Mouse (Mus musculus): ENCODE measurements around the gene Olfr71. TPM values are rescaled to one million over a fixed set of nuclear protein-coding genes. Genes with fewer than 3 reads are reported as not detected.

The Olfr71 gene
- polyA plus RNA-seq, 1 experiment from 2014 or later, result not detected

GRCm38 (mm10) chr4:43732171-43732570 lies 22.1 kb upstream of the Olfr71 start:
- Histone ChIP-seq H3K9ac (ENCODE audit: low read depth, low read length) (no peak overlapping the region), H3K9me3 (ENCODE audit: control insufficient read depth, low read length) (no peaks in the 10 kb centered on the region), H3K36me3 (ENCODE audit: control insufficient read depth, insufficient read depth, low read length) (no peaks in the 10 kb centered on the region), H3K4me2 (replicated peaks; ENCODE audit: low read depth, low read length) (no peak overlapping the region), H3K4me3 (ENCODE audit: low read depth, low read length) (no peak overlapping the region), H3K4me1 (replicated peaks; ENCODE audit: control insufficient read depth, insufficient read depth, low read length) (no peaks in the 10 kb centered on the region), H3K27ac (ENCODE audit: low read depth, low read length) (no peak overlapping the region), H3K27me3 (ENCODE audit: control insufficient read depth, insufficient read depth, low read length) (no peaks in the 10 kb centered on the region)
- ATAC-seq (ENCODE audit: low FRiP score), result no peak
- WGBS, result 35% methylated on average over 1 of the region's 1 CpGs
- no peak for DNase-seq (ENCODE audit: low spot score)

- Histone ChIP-seq H3K36me3 (ENCODE audit: control insufficient read depth, insufficient read depth, low read length) (no peaks in the 10 kb centered on the region), H3K4me3 (ENCODE audit: low read depth, low read length) (no peak overlapping the region), H3K9ac (ENCODE audit: low read depth, low read length) (no peak overlapping the region), H3K4me2 (replicated peaks; ENCODE audit: low read depth, low read length) (no peak overlapping the region), H3K4me1 (replicated peaks; ENCODE audit: control insufficient read depth, insufficient read depth, low read length) (no peaks in the 10 kb centered on the region), H3K9me3 (ENCODE audit: control insufficient read depth, low read length) (no peaks in the 10 kb centered on the region), H3K27ac (ENCODE audit: low read depth, low read length) (no peak overlapping the region), H3K27me3 (ENCODE audit: control insufficient read depth, insufficient read depth, low read length) (no peaks in the 10 kb centered on the region)
- DNase-seq (ENCODE audit: low spot score) (no peak), ATAC-seq (ENCODE audit: low FRiP score) (no peak)
- WGBS, result 64% methylated on average over 21 of the region's 21 CpGs
Measured at GRCm38 (mm10) chr4:43730750-43731297, 20.8 kb upstream of the Olfr71 start.

- H3K9ac ChIP-seq (ENCODE audit: low read depth, low read length), result no peak within 1 kb of the TSS
- no peak within 1 kb of the TSS for H3K4me2 ChIP-seq (replicated peaks; ENCODE audit: low read depth, low read length)
- no peak within 1 kb of the TSS for H3K27ac ChIP-seq (ENCODE audit: low read depth, low read length)
- H3K4me1 ChIP-seq (replicated peaks; ENCODE audit: control insufficient read depth, insufficient read depth, low read length), result no peaks in the 10 kb centered on the region
- WGBS, result 67% methylated on average over 14 of the region's 14 CpGs
- ATAC-seq (ENCODE audit: low FRiP score) (no peak), DNase-seq (ENCODE audit: low spot score) (no peak)
- H3K9me3 ChIP-seq (ENCODE audit: control insufficient read depth, low read length), result no peaks in the 10 kb centered on the region
- no peaks in the 10 kb centered on the region for H3K36me3 ChIP-seq (ENCODE audit: control insufficient read depth, insufficient read depth, low read length)
- H3K27me3 ChIP-seq (ENCODE audit: control insufficient read depth, insufficient read depth, low read length), result no peaks in the 10 kb centered on the region
- no peak within 1 kb of the TSS for H3K4me3 ChIP-seq (ENCODE audit: low read depth, low read length)
Measured at GRCm38 (mm10) chr4:43729794-43730550, 19.9 kb upstream of the Olfr71 start, which contains the start of gene Spaar. Gene Spaar, plus strand, starts transcription at chr4:43730034.

GRCm38 (mm10) chr4:43729126-43729525 lies 19.1 kb upstream of the Olfr71 start:
- ATAC-seq (ENCODE audit: low FRiP score), result no peak
- WGBS, result 89% methylated on average over 3 of the region's 3 CpGs
- no peak for DNase-seq (ENCODE audit: low spot score)
- Histone ChIP-seq H3K36me3 (ENCODE audit: control insufficient read depth, insufficient read depth, low read length) (no peaks in the 10 kb centered on the region), H3K27me3 (ENCODE audit: control insufficient read depth, insufficient read depth, low read length) (no peaks in the 10 kb centered on the region), H3K27ac (ENCODE audit: low read depth, low read length) (no peak overlapping the region), H3K9ac (ENCODE audit: low read depth, low read length) (no peak overlapping the region), H3K4me2 (replicated peaks; ENCODE audit: low read depth, low read length) (no peak overlapping the region), H3K4me1 (replicated peaks; ENCODE audit: control insufficient read depth, insufficient read depth, low read length) (no peaks in the 10 kb centered on the region), H3K4me3 (ENCODE audit: low read depth, low read length) (no peak overlapping the region), H3K9me3 (ENCODE audit: control insufficient read depth, low read length) (no peaks in the 10 kb centered on the region)

GRCm38 (mm10) chr4:43728576-43728954 lies 18.5 kb upstream of the Olfr71 start:
- H3K4me1 ChIP-seq (replicated peaks; ENCODE audit: control insufficient read depth, insufficient read depth, low read length), result no peaks in the 10 kb centered on the region
- no peak overlapping the region for H3K4me2 ChIP-seq (replicated peaks; ENCODE audit: low read depth, low read length)
- DNase-seq (ENCODE audit: low spot score) (no peak), ATAC-seq (ENCODE audit: low FRiP score) (no peak)
- no peaks in the 10 kb centered on the region for H3K27me3 ChIP-seq (ENCODE audit: control insufficient read depth, insufficient read depth, low read length)
- WGBS, result 61% methylated on average over 5 of the region's 5 CpGs
- no peak overlapping the region for H3K4me3 ChIP-seq (ENCODE audit: low read depth, low read length)
- no peaks in the 10 kb centered on the region for H3K9me3 ChIP-seq (ENCODE audit: control insufficient read depth, low read length)
- no peaks in the 10 kb centered on the region for H3K36me3 ChIP-seq (ENCODE audit: control insufficient read depth, insufficient read depth, low read length)
- H3K9ac ChIP-seq (ENCODE audit: low read depth, low read length), result no peak overlapping the region
- H3K27ac ChIP-seq (ENCODE audit: low read depth, low read length), result no peak overlapping the region

GRCm38 (mm10) chr4:43727718-43728575 lies 17.9 kb upstream of the Olfr71 start:
- H3K36me3 ChIP-seq (ENCODE audit: control insufficient read depth, insufficient read depth, low read length), result no peaks in the 10 kb centered on the region
- no peaks in the 10 kb centered on the region for H3K27me3 ChIP-seq (ENCODE audit: control insufficient read depth, insufficient read depth, low read length)
- H3K4me3 ChIP-seq (ENCODE audit: low read depth, low read length), result no peak overlapping the region
- H3K9ac ChIP-seq (ENCODE audit: low read depth, low read length), result no peak overlapping the region
- no peak overlapping the region for H3K27ac ChIP-seq (ENCODE audit: low read depth, low read length)
- no peak overlapping the region for H3K4me2 ChIP-seq (replicated peaks; ENCODE audit: low read depth, low read length)
- no peaks in the 10 kb centered on the region for H3K9me3 ChIP-seq (ENCODE audit: control insufficient read depth, low read length)
- no peaks in the 10 kb centered on the region for H3K4me1 ChIP-seq (replicated peaks; ENCODE audit: control insufficient read depth, insufficient read depth, low read length)
- DNase-seq (ENCODE audit: low spot score), result no peak
- 77% methylated on average over 7 of the region's 7 CpGs for WGBS
- ATAC-seq (ENCODE audit: low FRiP score), result no peak

- Histone ChIP-seq H3K36me3 (ENCODE audit: control insufficient read depth, insufficient read depth, low read length) (no peaks in the 10 kb centered on the region), H3K4me2 (replicated peaks; ENCODE audit: low read depth, low read length) (no peak within 1 kb of the TSS), H3K9ac (ENCODE audit: low read depth, low read length) (no peak within 1 kb of the TSS), H3K4me3 (ENCODE audit: low read depth, low read length) (no peak within 1 kb of the TSS), H3K4me1 (replicated peaks; ENCODE audit: control insufficient read depth, insufficient read depth, low read length) (no peaks in the 10 kb centered on the region), H3K27me3 (ENCODE audit: control insufficient read depth, insufficient read depth, low read length) (no peaks in the 10 kb centered on the region), H3K27ac (ENCODE audit: low read depth, low read length) (no peak within 1 kb of the TSS), H3K9me3 (ENCODE audit: control insufficient read depth, low read length) (no peaks in the 10 kb centered on the region)
- no peak for ATAC-seq (ENCODE audit: low FRiP score)
- DNase-seq (ENCODE audit: low spot score), result no peak
- WGBS, result 57% methylated on average over 3 of the region's 3 CpGs
Measured at GRCm38 (mm10) chr4:43726995-43727394, 16.9 kb upstream of the Olfr71 start, which contains the start of gene Hrct1. Gene Hrct1, plus strand, starts transcription at chr4:43727188.

- Histone ChIP-seq H3K4me1 (replicated peaks; ENCODE audit: control insufficient read depth, insufficient read depth, low read length) (no peaks in the 10 kb centered on the region), H3K36me3 (ENCODE audit: control insufficient read depth, insufficient read depth, low read length) (no peaks in the 10 kb centered on the region), H3K27ac (ENCODE audit: low read depth, low read length) (no peak overlapping the region), H3K4me3 (ENCODE audit: low read depth, low read length) (no peak overlapping the region), H3K9ac (ENCODE audit: low read depth, low read length) (no peak overlapping the region), H3K27me3 (ENCODE audit: control insufficient read depth, insufficient read depth, low read length) (no peaks in the 10 kb centered on the region), H3K4me2 (replicated peaks; ENCODE audit: low read depth, low read length) (no peak overlapping the region), H3K9me3 (ENCODE audit: control insufficient read depth, low read length) (no peaks in the 10 kb centered on the region)
- 79% methylated on average over 12 of the region's 12 CpGs for WGBS
- DNase-seq (ENCODE audit: low spot score) (no peak), ATAC-seq (ENCODE audit: low FRiP score) (no peak)
Measured at GRCm38 (mm10) chr4:43726228-43726993, 16.4 kb upstream of the Olfr71 start.
